Mouse (Mus musculus) forebrain, postnatal 0 days (tissue): ENCODE results near the gene Zhx3. TPM values are rescaled to one million over a fixed set of nuclear protein-coding genes. Genes with fewer than 3 reads are reported as not detected.
A peak's percentile ranks its signal among the peaks of the same experiment; 100 is the strongest.

ENCODE experiments used
- ATAC-seq: fragments of 200-750 bp; cut with Nextera tagmentation; 2 replicates; pipeline ENCODE4 v1.8.0; 2017; ENCODE audit warnings: mild to moderate bottlenecking, moderate library complexity
- DNase-seq: peaks from one replicate; pipeline ENCODE4 v3.0.0-alpha.2; 2015
- H3K27ac ChIP-seq: fragments of 300-500 bp; sonication (generic); 2 replicates; pipeline ENCODE4 v1.5.1; 2014; ENCODE audit warnings: low read depth, mild to moderate bottlenecking, antibody characterized with exemption, low read length, moderate library complexity, mixed read lengths
- H3K27me3 ChIP-seq: fragments of 300-500 bp; sonication (generic); 2 replicates; pipeline ENCODE4 v1.6.1; 2014; ENCODE audit warnings: mild to moderate bottlenecking, low read length, mixed read lengths; ENCODE audit not compliant: insufficient read depth
- H3K36me3 ChIP-seq: fragments of 300-500 bp; sonication (generic); 2 replicates; pipeline ENCODE4 v1.6.1; 2014; ENCODE audit warnings: mild to moderate bottlenecking, moderate library complexity; ENCODE audit not compliant: insufficient read depth
- H3K4me1 ChIP-seq: fragments of 300-500 bp; sonication (generic); 2 replicates; pipeline ENCODE4 v1.6.1; 2014; ENCODE audit warnings: antibody characterized with exemption; ENCODE audit not compliant: insufficient read depth
- H3K4me2 ChIP-seq: fragments of 300-500 bp; sonication (generic); 2 replicates; pipeline ENCODE4 v1.6.1; 2014; ENCODE audit warnings: low read depth, mild to moderate bottlenecking, moderate library complexity
- H3K4me3 ChIP-seq: fragments of 300-500 bp; sonication (generic); 2 replicates; pipeline ENCODE4 v1.5.1; 2014; ENCODE audit warnings: low read depth, low read length, mixed read lengths
- H3K9ac ChIP-seq: fragments of 300-500 bp; sonication (generic); 2 replicates; pipeline ENCODE4 v1.6.1; 2014; ENCODE audit warnings: mild to moderate bottlenecking
- H3K9me3 ChIP-seq: fragments of 300-500 bp; sonication (generic); 2 replicates; pipeline ENCODE4 v1.6.1; 2016; ENCODE audit warnings: low read length
- CTCF ChIP-seq: sonication (generic); IDR thresholded peaks from 2 replicates; pipeline ENCODE4 v1.5.1; 2016; ENCODE audit warnings: antibody characterized with exemption, control low read depth, low read depth
- WGBS: fragments of 180-500 bp; shearing (Covaris S2); extraction: QIAGEN DNeasy Blood & Tissue Kit; methylation state at CpG from one replicate; pipeline ENCODE4 v1.1.7; 2014; 5-methylcytosine and 5-hydroxymethylcytosine counted together
- polyA plus RNA-seq: library from polyadenylated mRNA; unstranded; fragments of >200 nt; fragmentation: Nextera tagmentation; extraction: Ambion mirVana; gene quantifications from 2 replicates; pipeline ENCODE4 v1.2.1, GENCODE M21; 2015
- total RNA-seq: library from RNA; depleted of rRNA; stranded (reverse); fragments of >200 nt; gene quantifications from 2 replicates; pipeline ENCODE4 v1.2.3, GENCODE M21; 2014

Zhx3 gene
- total and polyA plus RNA-seq, 2 experiments from 2014 or later, result 18.5 to 44.9 TPM

GRCm38 (mm10) chr2:160796973-160797372 is 75.8 kb downstream of the Zhx3 start:
- 42% methylated on average over 2 of the region's 2 CpGs for WGBS
- peak; percentile 51 for DNase-seq

GRCm38 (mm10) chr2:160793117-160793516 is 79.7 kb downstream of the Zhx3 start:
- ATAC-seq, result no peak
- H3K9ac ChIP-seq, result no peak overlapping the region
- H3K36me3 ChIP-seq, result no peaks in the 10 kb centered on the region
- H3K4me1 ChIP-seq, result no peaks in the 10 kb centered on the region
- no peak overlapping the region for H3K27ac ChIP-seq
- no peaks in the 10 kb centered on the region for H3K9me3 ChIP-seq
- no peaks in the 10 kb centered on the region for H3K27me3 ChIP-seq
- H3K4me2 ChIP-seq, result no peak overlapping the region
- 75% methylated on average over 2 of the region's 2 CpGs for WGBS
- peak; percentile 36 for TF ChIP-seq CTCF
- H3K4me3 ChIP-seq, result no peak overlapping the region
- no peak for DNase-seq

More at GRCm38 (mm10) chr2:160796973-160797372, 75.8 kb downstream of the Zhx3 start:
- no peak overlapping the region for H3K4me2 ChIP-seq
- H3K4me1 ChIP-seq, result no peaks in the 10 kb centered on the region
- peak overlapping the region; percentile 45; the same call in 1 of the 2 replicates for H3K27ac ChIP-seq
- H3K9ac ChIP-seq, result no peak overlapping the region
- H3K9me3 ChIP-seq, result no peaks in the 10 kb centered on the region
- H3K4me3 ChIP-seq, result no peak overlapping the region
- no peak for TF ChIP-seq CTCF
- no peaks in the 10 kb centered on the region for H3K27me3 ChIP-seq
- ATAC-seq, result peak; percentile 69
- H3K36me3 ChIP-seq, result no peaks in the 10 kb centered on the region

DNA sequence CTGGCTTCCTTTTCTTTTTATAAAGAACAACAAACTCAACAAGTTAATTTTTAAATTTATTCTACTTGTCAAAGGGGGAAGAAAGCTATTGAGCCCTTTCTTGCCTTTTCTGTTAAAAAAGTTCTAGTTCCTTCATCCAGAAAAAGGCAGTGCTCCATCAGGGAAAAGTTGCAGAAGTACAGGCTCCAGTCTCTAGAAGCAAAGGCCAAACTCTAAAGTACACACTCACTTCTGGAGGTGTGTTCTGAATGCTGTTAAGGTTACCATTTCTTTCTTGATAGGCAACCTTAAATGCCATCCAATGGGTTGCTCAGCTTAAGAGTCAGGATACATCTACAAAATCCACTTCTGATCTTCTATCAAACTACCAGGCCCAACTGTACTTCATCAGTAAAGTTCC is 83.1 kb downstream of the Zhx3 start:
- Histone ChIP-seq H3K27me3 (no peaks in the 10 kb centered on the region), H3K9me3 (no peaks in the 10 kb centered on the region), H3K4me1 (no peaks in the 10 kb centered on the region), H3K4me3 (no peak overlapping the region), H3K27ac (no peak overlapping the region), H3K9ac (no peak overlapping the region), H3K36me3 (no peaks in the 10 kb centered on the region), H3K4me2 (no peak overlapping the region)
- no peak for ATAC-seq
- DNase-seq, result no peak
- TF ChIP-seq CTCF, result no peak

DNA sequence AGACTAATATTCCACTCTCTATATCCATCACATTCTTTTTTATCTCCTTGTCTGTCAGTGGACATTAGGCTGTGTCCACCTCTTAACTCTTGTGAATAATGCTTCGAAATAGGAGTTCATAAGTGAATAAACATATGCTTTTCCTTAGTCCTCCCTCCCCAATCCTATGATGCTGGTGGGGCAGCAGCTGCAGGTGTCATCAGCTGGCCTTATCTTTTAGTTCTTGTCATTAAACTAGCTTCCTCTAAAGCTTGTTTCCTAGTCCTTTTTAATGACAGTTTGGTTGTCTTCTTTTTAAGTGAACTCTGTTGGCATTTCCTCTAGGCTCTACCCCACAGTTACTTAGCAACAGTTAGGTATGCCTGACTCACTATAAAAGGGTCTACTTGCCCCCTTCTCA is 83.8 kb downstream of the Zhx3 start:
- Histone ChIP-seq H3K9me3 (no peaks in the 10 kb centered on the region), H3K9ac (no peak overlapping the region), H3K4me2 (no peak overlapping the region), H3K27me3 (no peaks in the 10 kb centered on the region), H3K4me3 (no peak overlapping the region), H3K27ac (no peak overlapping the region), H3K4me1 (no peaks in the 10 kb centered on the region), H3K36me3 (no peaks in the 10 kb centered on the region)
- no peak for DNase-seq
- no peak for TF ChIP-seq CTCF
- WGBS, result 94% methylated on average over 1 of the region's 1 CpGs
- ATAC-seq, result no peak

DNA sequence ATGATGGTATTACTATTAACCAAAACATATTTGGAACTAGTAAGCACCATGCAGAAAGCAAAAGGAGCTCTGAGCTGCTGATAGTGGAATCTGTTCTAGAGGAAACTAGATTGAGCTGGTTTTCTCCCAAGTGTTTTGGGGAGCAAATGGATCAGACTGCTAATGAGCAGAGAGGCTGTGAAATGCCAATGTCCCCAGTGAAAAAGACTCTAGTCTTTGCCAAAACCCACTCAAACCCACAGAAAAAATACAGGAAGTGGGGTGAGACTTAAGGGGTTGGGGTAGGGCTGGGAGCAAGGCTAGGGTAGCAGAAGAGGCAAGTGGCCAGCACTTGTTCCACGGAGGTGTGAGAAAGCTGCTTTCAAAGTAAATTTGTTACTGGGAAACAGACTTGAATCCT is 86.5 kb downstream of the Zhx3 start:
- Histone ChIP-seq H3K27ac (peak overlapping the region; percentile 79), H3K4me2 (no peak overlapping the region), H3K36me3 (no peaks in the 10 kb centered on the region; the same call in 1 of the 2 replicates), H3K9ac (no peak overlapping the region), H3K4me3 (no peak overlapping the region), H3K9me3 (no peaks in the 10 kb centered on the region), H3K27me3 (no peaks in the 10 kb centered on the region), H3K4me1 (no peaks in the 10 kb centered on the region)
- 39% methylated on average over 1 of the region's 1 CpGs for WGBS
- DNase-seq (peak; percentile 56), ATAC-seq (peak; percentile 85)
- TF ChIP-seq CTCF, result no peak

DNA sequence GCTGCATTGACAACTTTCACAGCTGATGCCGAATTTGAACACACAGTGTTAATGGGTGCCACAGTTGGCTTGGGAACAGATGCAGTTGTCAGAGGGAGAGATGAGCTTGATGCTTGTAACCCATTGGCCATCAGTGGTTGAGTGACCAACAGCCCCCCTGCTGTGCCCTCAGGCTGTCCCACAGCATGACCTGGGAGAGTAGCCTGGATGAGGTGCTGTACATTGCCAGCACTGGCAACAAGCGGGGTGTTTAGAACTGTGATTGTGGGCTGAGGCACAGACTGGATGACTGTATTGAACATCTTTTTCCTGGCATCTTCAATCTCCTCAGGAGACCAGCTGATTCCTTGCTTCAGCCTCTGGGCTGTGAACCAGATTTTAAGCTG is 92.0 kb downstream of the Zhx3 start:
- Histone ChIP-seq H3K9ac (no peak overlapping the region), H3K4me1 (no peaks in the 10 kb centered on the region), H3K27ac (no peak overlapping the region), H3K36me3 (peaks cover 21% of the 10 kb centered on the region), H3K4me3 (no peak overlapping the region), H3K9me3 (no peaks in the 10 kb centered on the region), H3K27me3 (no peaks in the 10 kb centered on the region), H3K4me2 (no peak overlapping the region)
- no peak for DNase-seq
- no peak for ATAC-seq
- TF ChIP-seq CTCF, result no peak
- WGBS, result 89% methylated on average over 2 of the region's 2 CpGs

DNA sequence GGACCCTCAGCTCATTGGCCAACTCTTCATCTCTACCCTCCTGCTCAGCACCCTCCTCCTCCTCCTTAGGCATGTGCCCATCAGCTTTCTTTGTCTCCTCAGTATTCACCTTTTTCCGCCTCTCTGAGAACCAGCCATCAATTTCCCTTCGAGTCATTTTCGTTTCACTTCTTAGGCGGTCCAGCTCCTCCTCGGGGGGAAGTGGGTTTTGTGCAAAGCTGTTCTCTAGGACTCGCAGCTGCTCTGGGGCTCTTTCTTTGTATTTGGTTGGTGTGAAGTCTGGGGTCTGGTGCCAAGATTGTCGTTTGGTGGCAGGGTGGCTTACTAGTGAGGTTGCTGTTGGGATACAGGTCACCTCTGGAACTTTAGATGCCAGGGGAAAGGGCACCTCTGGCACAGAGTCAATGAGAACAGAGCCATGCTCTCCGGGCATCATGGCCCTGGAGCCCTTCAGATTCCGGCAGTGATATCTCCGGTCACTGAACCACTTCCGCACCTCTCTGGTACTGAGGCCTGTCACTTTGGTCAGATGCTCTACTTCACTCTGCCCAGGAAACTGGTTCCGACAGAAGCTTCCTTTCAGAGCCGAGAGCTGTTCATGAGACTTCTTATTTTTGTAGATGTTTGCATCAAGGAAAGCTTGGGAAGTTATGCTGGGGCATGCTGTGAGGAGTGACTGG is 92.5 kb downstream of the Zhx3 start:
- no peak overlapping the region for H3K4me3 ChIP-seq
- no peak for ATAC-seq
- DNase-seq, result no peak
- no peak overlapping the region for H3K27ac ChIP-seq
- 79% methylated on average over 13 of the region's 13 CpGs for WGBS
- peaks cover 21% of the 10 kb centered on the region for H3K36me3 ChIP-seq
- no peaks in the 10 kb centered on the region for H3K9me3 ChIP-seq
- no peaks in the 10 kb centered on the region for H3K4me1 ChIP-seq
- no peaks in the 10 kb centered on the region for H3K27me3 ChIP-seq
- no peak overlapping the region for H3K4me2 ChIP-seq
- no peak for TF ChIP-seq CTCF
- no peak overlapping the region for H3K9ac ChIP-seq
